Mouse (Mus musculus) heart, adult 9 months (tissue): ENCODE measurements around the gene Abtb1.

Source experiments
- DNase-seq, 2 experiments: peaks; one replicate each; pipeline ENCODE4 v3.0.0; 2022; ENCODE audit warnings: low spot score in 2 of 2

The Abtb1 gene

DNA sequence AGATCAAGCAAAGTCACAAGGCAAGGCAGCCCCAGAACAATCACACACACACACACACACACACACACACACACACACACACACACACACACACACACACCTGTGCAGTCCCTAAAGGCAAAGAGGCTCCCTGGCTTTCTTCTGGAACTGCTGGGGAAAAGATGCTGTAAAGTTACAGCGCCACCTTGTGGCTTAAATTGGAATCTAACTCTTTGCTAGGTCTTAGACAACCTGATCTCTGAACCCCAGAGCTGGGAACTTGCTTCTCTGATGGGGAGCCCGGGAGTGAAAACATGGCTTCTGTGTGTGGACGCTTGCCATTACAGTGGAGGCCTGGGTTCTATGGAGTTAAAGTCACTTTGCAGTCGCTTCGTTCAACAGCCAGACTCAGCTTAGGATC is 13.9 kb upstream of the Abtb1 start:
- peak in 1 of 2 experiments; percentile 59 for DNase-seq

DNA sequence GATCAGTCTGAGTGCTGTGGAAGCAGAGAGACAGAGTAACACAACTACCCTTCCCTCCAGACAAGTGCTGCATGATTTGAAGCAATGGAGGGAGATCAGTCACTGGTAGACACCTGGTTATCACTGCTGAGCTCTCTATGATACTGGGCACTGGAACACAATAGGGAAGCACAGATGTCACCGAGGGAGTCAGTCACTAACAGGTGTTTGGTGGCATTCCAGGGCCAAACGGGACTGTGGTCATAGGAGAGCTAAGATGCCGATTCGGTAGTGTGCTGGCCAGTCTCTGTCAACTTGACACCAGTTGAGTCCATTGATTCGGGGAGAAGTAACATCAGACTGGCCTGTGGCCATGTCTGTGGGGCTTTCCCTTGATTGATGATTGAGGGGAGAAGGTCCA is 12.7 kb upstream of the Abtb1 start:
- no peak for DNase-seq

GRCm38 (mm10) chr6:88850034-88850433 is 8.2 kb upstream of the Abtb1 start:
- DNase-seq: no peak

- DNase-seq: no peak
Measured at GRCm38 (mm10) chr6:88849270-88849669, 7.5 kb upstream of the Abtb1 start.

- DNase-seq: no peak
Measured at GRCm38 (mm10) chr6:88847571-88847970, 5.8 kb upstream of the Abtb1 start.

GRCm38 (mm10) chr6:88844901-88845565 is 3.2 kb upstream of the Abtb1 start:
- no peak for DNase-seq

DNA sequence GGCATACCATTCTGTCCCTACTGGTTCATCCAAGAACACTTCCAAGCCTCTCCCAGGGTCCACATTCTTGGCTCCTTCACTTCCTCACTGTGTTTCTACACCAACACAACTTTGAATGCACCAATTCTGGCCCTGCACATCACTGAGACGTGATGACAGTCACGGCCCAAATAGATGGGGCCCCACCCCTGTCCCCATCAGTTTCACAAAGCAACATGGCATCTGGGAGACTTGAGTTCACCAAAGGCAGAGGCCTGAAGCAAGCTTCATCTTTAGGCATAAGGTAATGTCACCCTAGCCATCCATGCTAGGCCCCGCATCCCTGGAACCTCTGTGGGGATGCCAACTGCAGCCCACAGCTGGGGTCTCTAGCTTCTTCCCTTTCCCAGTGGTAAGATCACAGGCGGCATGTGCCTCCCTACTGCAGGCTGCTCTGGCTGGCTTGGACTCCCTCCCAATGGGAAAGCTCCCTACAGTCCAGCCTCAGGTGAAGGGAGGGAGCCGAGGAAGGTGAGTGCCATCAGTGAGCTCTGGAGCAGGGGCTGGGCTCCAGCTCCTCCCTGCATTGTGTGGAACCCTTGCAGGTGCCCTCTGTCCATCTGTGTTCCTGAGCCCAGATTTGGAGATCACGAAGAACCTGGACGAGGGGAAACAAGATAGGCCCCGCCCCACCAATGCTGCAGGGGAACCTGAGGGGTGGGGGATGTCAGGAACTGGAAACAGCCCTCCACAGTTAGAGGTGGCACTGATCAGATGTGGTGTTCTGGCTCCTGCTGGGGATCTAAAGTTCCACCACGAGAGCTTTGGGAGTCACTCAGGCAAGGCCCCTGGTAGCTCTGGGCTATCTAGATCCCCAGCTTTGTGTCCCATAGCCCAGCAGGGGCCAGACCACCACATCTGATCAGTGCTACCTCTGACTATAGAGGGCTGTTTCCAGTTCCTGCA is 2.3 kb upstream of the Abtb1 start:
- no peak for DNase-seq

GRCm38 (mm10) chr6:88843241-88843640 is 1.5 kb upstream of the Abtb1 start:
- no peak for DNase-seq

DNA sequence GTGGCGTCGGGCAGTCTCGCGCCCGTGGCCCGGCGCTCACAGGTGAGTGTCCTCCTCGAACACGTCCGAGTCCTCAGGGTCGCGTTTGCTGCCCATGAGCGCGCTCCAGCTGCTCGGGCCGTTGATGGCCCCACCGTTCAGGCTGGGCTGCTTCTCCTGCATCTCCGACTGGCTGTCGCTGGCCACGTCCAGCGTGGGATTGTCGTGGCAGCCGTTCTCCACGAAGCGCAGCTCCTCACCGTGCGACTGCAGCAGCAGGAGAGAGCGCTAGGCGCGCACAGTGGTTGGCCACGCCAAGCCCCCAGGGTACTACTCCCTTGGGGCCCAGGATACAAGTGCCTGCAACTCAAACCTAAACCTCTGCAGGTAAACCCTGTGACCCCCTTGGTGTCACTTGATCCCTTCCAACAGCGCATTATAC is 957 bp upstream of the Abtb1 start:
- no peak for DNase-seq

DNA sequence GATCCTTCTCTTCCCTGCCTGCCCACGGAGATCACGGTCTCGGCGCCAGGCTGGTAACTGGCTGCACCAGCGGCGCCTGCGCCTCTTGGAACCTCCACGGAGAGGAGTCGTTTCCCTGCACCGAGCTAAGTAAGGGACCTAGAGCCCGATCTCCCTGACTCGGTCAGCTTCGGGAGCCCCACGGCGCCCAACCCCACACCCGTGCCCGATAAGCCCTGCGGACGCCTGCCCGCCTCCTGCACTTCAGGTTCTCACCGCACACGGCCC is 337 bp downstream of the Abtb1 start:
- DNase-seq: no peak

DNA sequence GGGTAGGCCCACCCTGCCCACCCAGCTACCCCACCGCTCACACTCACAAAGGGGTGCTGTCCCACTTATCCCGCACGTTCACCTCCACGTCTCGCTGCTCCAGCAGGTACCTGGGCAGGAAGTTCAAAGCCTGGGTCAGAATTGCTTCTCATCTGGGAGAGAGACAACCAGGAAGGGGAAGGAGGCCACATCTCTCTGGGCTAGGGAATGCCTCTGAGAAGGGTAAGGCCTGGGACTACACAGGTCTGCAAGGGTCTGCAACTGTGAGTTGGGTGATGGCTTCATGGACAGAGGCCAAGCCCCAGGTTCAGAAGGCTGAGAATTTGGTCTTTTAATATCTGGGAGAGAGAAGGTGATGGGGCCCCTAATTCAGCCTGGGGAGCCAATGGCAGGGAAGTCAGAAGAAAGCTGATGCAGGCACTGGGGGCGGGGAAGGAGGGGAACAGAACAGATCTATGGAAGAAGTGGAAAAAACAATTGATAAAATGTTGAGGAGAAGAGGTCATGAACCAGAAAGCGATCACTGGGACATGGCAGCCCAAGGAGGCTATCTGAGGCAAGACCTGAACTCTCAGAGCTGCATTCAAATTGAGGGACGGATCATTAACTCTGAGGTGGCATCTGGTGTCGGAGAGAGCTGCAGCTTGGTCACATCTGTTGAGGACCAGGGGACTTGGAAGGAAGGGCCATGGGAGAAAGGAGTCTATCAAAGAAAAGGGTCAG is 832 bp downstream of the Abtb1 start:
- no peak for DNase-seq

DNA sequence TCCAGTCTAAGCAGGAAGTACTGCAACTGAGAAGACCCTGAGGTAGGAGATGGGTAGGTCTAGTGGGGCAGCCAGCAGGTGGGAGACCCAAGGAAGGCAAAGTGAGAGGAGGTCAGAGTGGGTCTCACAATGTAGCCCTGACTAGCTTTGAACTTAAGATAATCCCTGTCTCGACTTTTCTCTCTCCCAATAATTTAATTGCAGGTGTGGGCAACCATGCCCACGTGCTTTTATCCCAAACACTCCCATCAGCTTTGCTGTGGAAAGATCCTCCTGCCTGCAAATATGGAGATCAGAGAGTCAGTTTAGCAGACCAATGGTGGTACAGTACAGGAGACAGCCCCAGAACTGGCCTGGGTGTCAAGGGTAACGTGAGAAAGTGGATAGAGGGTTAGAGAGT is 1.6 kb downstream of the Abtb1 start:
- DNase-seq: no peak

DNA sequence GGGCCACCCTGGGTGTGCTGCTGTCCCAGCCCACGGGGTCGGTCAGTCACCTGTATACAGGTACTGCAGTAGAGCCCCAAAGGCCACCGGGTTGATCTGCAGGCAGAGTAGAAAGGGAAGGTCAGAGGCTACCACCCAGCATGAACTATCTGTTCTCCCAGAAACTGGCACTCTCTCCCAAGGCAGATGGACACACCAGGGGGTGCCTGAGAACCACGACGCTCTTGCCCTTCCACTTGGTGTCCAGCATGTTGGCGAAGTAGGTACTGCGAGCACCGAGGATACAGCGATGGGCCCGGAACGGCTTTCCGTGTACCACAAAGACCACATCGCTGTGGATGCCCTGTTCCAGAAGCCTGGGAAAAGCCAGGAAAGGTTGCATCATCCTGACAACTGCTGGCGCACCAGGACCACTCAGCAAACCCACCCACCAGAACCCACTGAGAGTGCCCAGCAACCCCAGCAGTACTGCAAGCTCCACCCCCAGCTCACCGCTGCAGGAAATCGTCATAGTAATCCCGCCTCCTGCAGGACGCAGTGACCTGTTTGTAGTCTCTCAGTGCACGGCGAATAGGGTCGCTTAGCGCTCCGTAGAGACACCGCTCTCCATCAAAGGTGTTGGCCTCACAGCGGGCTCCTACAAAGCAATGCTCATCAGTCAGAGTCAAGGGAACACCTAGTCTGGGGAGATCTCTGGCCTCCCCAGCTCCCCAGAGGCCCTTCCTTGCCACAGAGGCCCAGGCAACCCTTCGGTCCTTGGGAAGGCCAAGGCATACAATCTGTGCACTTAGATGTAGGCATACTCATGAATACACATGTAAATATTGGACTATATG is 2.4 kb downstream of the Abtb1 start:
- no peak for DNase-seq

DNA sequence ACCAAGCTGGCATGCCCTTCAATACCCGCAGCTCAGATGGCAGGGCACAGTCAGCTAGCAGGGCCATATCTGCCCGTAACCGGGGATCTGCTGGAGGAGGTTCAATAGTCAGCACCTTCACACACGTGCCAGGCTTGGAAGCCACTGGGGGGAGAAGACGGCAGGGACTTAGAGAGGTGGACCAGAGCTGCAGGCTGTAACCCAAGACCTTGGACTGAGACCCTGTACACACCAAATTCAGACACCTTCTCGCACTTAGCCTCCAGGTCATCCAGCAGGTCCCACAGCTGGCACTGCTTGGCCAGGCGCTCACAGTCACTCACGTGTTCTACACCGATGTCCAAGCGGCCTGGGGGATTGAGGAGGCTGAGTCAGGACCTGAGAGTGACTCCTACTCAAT is 3.2 kb downstream of the Abtb1 start:
- no peak for DNase-seq

- no peak for DNase-seq
Measured at GRCm38 (mm10) chr6:88837999-88838398, 3.8 kb downstream of the Abtb1 start.

DNA sequence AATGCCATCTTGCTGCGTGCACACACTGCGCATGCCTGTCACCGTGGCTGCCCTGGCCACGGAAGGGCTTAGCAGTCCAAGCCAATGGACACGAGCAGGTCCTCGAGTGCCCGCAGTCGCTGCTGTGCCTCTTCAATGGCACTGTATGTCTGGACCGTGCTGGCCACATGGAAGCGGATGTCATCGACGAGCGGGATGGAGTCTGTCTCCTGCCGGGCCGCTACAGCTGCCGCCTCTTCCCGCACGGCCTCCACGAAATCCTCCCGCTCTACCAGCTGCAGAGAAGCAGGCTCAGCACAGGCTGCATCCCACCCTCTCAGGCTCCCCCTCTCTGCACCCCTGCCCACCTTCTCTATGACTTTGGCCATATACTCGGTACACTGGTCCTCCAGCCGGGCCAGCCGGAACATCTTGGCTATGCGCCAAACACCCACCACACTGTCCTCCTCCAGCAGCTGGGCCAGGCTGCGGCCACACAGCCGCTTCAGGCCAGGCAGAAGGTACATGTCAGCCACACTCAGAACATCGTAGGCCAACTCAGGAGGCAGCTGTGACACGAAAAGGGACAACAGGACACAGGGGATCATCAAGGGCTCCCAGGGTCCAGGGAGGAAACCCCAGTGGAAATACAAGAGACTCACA is 5.5 kb downstream of the Abtb1 start:
- DNase-seq: no peak

- no peak for DNase-seq
Measured at GRCm38 (mm10) chr6:88835047-88835446, 6.7 kb downstream of the Abtb1 start.

GRCm38 (mm10) chr6:88833340-88834140 is 8.2 kb downstream of the Abtb1 start:
- DNase-seq: no peak

DNA sequence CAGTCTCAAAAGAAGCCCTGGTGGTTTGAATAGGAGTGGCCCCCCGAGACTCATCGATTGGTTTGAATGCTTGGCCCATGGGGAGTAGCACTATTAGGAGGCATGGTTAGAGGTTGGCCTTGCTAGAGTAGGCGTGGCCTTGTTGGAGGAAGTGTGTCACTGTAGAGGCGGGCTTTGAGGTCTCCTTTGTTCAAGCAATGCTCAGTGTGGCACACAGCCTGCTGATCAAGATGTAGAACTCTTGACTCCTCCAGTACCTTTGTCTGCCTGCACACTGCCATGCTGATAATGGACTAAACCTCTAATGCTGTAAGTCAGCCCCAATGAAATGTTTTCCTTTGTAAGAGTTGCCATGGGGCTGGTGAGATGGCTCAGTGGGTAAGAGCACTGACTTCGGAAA is 9.1 kb downstream of the Abtb1 start:
- no peak for DNase-seq

DNA sequence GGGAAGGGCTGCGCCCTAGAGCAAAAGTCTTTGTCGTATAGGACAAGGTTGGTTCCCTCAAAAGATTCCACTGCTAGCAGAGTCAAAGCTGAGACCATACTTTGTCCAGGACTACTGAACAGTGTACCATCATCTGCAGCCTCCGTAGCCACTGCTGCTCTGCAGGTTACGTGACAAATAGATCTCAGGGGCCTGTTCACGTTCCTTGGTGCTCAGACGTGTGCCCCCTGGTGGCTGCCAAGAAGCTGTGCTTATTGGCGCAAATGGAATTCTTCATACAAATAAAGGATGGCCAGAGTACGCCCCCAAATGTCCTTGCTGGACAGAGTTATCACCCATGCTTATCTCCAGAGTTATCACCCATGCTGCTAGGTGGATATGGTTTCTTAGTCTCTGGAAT is 10.3 kb downstream of the Abtb1 start:
- peak in 1 of 2 experiments; percentile 40 for DNase-seq
